Mouse (Mus musculus): ENCODE results near the gene Rasal3. TPM values are rescaled to one million over a fixed set of nuclear protein-coding genes. Genes with fewer than 3 reads are reported as not detected.

Rasal3 gene
- 0.89 TPM for polyA plus RNA-seq (2014; fragmentation: Illumina TruSeq; extraction: RNeasy Lipid Tissue Mini Kit (QIAGEN cat#74804); ENCODE audit: low replicate concordance)

DNA sequence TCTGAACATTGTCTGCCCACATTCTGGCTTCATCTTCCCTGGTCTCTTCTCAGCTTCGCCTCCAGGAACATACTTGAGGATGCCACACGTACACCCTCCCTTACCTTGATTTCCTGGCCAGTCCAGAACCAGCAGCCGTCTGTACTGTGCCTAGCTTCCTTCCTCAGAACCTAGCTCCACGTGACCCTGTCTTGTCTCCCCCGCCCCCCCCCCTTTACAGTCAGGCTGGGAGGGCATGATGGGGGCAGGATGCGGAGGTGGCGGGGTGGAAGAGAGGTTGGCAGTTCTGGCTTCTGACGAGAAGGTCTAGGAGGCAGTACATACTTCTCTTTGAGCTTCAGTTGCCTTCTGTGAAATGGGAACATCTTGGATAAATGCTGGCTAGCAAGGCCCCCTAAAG is at the start of gene Rasal3:
Gene Rasal3, minus strand, starts transcription at position 167 of the 400 bp plus-strand sequence.

GRCm38 (mm10) chr17:32452482-32452881 is 49.1 kb upstream of the Rasal3 start, which contains the start of gene Cyp4f39:
Gene Cyp4f39, plus strand, starts transcription at chr17:32452723.

DNA sequence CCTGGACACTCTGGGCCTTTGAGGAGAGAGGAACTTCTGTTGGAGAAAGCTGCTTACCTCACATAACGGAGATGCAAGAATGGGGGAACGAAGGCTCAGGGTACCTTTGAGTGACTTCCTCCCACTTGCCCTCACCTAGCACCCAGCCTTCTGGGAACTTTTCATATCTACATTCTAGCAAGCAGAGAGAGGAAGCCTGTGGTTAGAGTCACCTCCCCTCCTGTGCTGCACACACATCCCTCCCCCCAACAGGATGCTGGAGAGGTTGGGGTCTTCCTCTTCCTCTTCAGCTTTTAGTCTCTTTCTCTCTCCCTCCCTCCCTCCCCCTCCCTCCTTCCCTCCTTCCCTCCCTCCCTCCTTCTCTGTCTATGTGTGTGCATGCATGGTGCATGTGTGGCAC is 20.7 kb upstream of the Rasal3 start, which contains the start of gene Pglyrp2:
Gene Pglyrp2, minus strand, starts transcription at position 134 of the 400 bp plus-strand sequence.

DNA sequence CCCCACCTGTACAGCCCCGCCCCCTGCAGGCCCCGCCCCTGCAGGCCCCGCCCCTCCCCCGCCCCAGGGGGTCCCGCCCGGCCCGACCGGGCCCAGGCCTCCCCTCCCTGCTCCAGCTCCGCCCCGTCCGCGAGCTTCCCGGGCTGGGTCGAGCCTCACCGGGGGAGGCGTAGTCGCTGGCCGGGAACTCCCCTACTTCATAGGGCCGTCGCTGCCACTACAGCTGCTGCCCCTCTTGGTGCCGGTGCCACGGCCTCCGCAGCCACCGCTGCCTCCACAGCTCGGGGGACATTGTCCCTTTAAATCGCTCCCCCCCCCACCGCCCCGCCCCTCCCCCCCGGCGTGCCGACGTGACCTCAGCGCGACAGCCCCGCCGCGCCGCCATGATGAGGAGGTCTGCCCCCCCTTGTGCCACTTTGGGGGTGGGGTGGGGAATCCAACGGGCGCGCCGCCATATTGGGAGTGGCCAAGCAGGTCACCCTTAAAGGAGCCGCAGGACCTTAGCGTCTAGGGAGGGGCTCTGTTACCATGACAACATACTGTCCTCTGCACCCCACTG is 14.2 kb downstream of the Rasal3 start, which contains the start of gene Wiz:
Gene Wiz, minus strand, starts transcription at position 339 of the 559 bp plus-strand sequence.

DNA sequence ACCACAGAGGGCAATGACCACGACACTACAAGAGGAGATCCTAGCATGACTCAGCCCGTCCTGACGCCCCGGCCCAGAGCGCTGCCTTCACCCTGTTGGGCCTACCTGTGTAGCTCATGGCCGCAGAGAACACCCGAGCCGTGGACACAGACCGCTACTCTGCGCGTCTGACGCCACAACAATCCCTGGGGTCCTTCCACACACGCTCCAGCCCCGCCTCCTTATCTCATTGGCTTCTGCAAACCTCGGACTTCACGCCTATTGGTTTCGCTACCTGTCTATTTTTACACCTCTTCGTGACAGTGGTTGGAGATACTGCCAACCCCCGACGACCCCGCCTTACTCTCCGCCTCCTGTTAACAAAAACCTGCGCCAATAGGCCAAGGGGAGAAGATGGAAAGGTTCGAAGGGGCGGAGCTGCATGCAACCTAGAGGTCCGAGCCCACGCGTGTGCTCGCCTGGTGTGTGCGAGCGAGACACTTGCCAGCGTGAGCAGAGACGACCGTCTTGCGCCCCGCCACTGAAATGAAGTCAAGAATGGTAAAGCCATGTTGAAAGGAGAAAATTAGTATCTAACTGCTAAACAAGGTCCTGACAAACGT is 52.9 kb downstream of the Rasal3 start, which contains the start of gene Akap8l:
Gene Akap8l, minus strand, starts transcription at position 226 of the 602 bp plus-strand sequence.

Other genes starting within 250 kb of the Rasal3 start
- 0.22 TPM for gene Notch3, start 236.7 kb downstream of the Rasal3 start, polyA plus RNA-seq (2014; fragmentation: Illumina TruSeq; extraction: RNeasy Lipid Tissue Mini Kit (QIAGEN cat#74804); ENCODE audit: low replicate concordance)
- 0.33 TPM for gene Ephx3, start 214.0 kb downstream of the Rasal3 start, polyA plus RNA-seq (2014; fragmentation: Illumina TruSeq; extraction: RNeasy Lipid Tissue Mini Kit (QIAGEN cat#74804); ENCODE audit: low replicate concordance)
- gene Brd4, start 118.9 kb downstream of the Rasal3 start, polyA plus RNA-seq (2014; fragmentation: Illumina TruSeq; extraction: RNeasy Lipid Tissue Mini Kit (QIAGEN cat#74804); ENCODE audit: low replicate concordance), result 22.9 TPM
- 82.2 TPM for gene Akap8, start 82.3 kb downstream of the Rasal3 start, polyA plus RNA-seq (2014; fragmentation: Illumina TruSeq; extraction: RNeasy Lipid Tissue Mini Kit (QIAGEN cat#74804); ENCODE audit: low replicate concordance)
- 7.8 TPM for gene Akap8l, start 53.0 kb downstream of the Rasal3 start, polyA plus RNA-seq (2014; fragmentation: Illumina TruSeq; extraction: RNeasy Lipid Tissue Mini Kit (QIAGEN cat#74804); ENCODE audit: low replicate concordance)
- gene Wiz, start 14.1 kb downstream of the Rasal3 start, polyA plus RNA-seq (2014; fragmentation: Illumina TruSeq; extraction: RNeasy Lipid Tissue Mini Kit (QIAGEN cat#74804); ENCODE audit: low replicate concordance), result 3.0 TPM
- 0.74 TPM for gene Pglyrp2, start 20.6 kb upstream of the Rasal3 start, polyA plus RNA-seq (2014; fragmentation: Illumina TruSeq; extraction: RNeasy Lipid Tissue Mini Kit (QIAGEN cat#74804); ENCODE audit: low replicate concordance)
- not detected for gene Cyp4f39, start 49.1 kb upstream of the Rasal3 start, polyA plus RNA-seq (2014; fragmentation: Illumina TruSeq; extraction: RNeasy Lipid Tissue Mini Kit (QIAGEN cat#74804); ENCODE audit: low replicate concordance)
- 0.37 TPM for gene Cyp4f17, start 102.5 kb upstream of the Rasal3 start, polyA plus RNA-seq (2014; fragmentation: Illumina TruSeq; extraction: RNeasy Lipid Tissue Mini Kit (QIAGEN cat#74804); ENCODE audit: low replicate concordance)
- 42.5 TPM for gene Cyp4f16, start 133.0 kb upstream of the Rasal3 start, polyA plus RNA-seq (2014; fragmentation: Illumina TruSeq; extraction: RNeasy Lipid Tissue Mini Kit (QIAGEN cat#74804); ENCODE audit: low replicate concordance)
- gene Cyp4f37, start 217.7 kb upstream of the Rasal3 start, polyA plus RNA-seq (2014; fragmentation: Illumina TruSeq; extraction: RNeasy Lipid Tissue Mini Kit (QIAGEN cat#74804); ENCODE audit: low replicate concordance), result not detected